Mouse (Mus musculus) kidney, adult 8-10 months (tissue): ENCODE results near the gene Rad51c.

Experiments
- DNase-seq, 2 experiments: peaks; one replicate each; pipeline ENCODE4 v3.0.0; 2022

Gene Rad51c

DNA sequence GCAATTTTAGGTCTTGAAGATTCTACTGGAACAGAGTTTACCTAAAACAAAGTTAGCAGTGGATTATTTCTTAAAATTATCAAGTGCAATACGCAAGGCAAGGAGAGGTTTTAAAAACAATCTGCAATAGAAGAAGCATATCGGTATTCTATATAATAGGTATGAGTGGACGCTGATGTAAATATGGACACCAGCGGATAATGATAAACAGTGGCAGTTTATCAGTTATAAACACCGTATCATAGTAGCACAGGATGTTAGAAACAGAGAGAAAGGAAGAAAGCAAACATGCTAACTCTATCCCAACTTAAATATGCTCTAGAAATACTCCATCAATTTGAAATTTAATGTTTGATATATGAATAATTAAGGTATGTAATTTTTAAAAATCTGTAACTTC lies 39.6 kb downstream of the Rad51c start:
- DNase-seq, result no peak

DNA sequence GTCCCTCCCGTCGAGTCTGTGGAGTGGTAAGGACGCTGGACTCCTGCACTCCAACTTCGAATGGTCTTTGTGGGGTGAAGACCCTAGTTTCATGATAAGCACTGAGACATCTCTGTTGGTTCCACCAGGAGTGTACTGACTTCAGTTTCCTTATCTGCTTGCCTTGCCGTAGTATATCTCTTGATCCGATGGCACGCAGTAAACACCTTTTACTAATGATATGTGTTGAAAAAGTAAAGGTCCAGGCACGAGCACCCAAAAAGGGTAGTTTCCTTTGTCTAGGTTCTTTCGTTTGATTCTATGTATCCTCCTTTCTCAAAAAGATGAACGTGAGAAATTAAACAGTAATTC lies 45.5 kb downstream of the Rad51c start:
- DNase-seq, result no peak

DNA sequence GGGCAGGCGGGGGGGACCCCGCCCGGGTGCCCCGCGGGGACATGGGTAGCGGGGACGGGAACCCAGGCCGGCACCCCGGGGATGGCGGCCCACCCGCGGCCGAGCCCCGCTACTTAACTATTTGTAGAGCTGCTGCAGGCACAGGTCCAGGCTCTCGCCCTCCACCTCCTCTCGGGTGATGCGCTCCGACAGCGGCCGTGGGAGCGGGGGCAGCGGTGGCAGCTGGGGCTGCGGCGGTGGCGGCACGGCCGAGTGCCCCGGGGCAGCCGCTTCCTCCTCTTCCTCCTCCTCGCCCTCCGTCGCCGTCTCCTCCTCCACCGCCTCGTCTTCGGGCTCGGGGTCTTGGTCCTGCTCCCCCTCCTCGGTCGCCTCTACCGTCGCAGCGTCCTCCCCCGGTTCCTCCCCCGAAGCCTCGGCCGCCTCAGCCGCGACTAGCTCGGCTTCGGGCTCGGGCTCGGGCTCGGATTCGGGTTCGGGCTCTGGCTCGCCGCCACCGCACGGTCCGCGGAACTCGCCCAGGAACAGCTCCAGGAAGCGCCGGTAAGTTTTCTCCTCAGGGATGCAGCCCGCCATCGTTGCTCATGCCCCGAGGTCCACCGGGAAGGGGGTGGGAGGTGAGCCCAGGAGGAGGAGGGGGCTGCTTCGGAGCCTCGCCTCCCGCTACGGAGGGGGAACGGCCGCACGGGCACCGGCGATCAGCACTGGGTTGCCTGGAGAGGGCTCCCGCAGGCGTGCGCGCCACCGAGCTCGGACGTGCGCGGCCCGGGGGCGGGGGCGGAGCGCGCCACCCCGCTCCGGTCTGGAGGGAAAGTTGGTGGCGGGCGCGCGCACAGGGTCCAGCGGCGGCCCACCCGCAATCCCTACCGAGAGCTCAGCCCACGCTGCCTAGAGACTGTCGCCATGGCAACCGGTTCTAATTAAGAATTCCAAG lies 46.2 kb downstream of the Rad51c start, which contains the start of gene Ppm1e:
TSS of gene Ppm1e (minus strand) at position 693 of the 931 bp plus-strand sequence.
- peak; percentile 35 to 53 for DNase-seq

DNA sequence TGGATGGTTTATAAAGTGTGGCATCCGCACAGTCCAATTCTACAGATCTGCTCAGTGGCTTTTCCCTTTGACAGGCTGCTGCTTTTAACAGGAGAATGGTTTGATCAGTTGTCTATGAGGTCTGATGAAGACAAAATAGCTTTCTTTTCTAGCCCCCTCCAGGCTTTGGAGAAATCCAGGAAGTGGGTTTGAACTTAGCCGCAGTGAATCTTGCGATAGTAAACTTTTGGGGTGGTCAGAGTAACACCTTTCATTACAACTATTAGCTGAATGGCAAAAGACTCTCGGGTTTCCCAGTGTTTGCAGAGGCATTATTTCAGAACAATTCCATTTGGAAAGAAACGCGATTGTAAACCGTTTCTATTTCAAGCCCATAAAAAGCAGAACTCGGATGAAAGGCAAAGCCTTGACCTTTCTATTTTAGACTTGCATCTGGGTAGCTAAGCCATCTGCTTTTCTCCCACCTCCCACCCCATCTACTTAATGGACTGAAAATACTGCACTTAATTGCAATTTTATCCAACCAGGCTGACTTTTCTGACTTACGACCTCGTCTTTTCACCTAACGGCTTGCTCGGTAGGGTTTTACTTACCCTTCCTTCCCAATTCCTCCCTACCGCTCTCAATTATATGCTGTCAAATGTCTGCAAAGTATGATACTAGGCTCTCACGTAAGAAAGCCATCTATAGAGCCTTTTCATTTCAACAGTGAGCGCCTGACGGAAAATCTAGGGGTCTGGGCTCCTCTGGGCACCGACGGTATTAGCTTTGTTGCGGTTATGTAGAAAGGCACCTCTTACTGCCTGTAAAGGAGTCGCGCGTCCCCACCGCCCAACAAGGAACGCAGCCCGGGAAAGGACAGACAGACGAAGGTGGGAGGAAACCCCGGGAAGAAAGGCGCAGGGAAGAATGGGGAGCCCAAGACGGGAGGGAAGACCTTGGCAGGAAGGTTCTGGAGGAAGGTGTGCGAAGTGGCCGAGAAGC lies 47.1 kb downstream of the Rad51c start:
- no peak for DNase-seq

DNA sequence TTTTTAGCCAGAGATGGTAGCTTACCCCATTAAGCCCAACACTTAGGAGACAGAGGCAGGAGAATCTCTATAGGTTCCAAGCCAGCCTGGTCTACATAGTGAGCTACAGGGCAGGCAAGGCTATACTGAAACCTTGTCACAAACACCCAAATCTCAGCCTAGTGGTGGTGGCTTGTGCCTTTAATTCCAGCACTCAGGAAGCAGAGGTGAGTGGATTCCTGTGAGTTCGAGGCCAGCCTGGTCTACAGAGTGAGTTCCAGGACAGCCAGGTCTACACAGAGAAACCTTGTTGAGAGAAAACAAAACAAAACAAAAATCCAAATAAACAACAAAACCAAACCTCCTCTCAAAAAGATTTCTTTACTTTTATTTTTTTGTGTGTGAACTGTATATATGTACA lies 49.9 kb downstream of the Rad51c start:
- DNase-seq, result no peak

DNA sequence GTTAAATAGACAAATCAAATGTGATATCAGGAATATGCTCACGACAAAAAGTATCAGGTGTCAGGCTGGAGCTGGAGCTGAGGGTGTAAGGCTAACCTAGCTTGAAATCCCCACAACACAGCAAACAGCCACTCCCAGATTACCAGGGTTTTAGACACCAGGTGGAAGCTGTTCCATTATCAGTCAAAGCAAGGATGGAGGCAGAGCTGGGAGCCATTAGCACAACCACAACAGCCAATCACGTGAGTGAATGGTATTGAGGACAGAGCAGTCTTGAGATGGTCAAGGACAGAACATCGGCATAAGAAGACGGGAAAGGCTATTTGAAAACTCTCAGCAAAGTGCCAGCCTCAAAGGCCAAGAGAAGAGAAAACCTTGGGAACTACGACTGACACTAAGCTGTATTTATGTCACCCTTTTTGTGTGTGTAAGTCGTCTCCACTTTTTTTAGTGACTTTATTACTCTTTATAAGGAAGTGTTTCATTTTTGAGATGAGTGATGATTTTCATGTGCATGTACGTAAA lies 51.0 kb downstream of the Rad51c start:
- DNase-seq, result no peak
